Mouse (Mus musculus) liver, embryonic 14.5 days (tissue): ENCODE measurements at regions not wholly inside any gene's neighbourhood (a gene's known extent, or its start where the extent isn't known, plus 50 kb on each side); places are given as distances from the start of the nearest gene placed in this dataset.

Experiments used
- CTCF ChIP-seq: IDR thresholded peaks from 2 replicates; pipeline ENCODE4 v1.5.1; 2016; ENCODE audit warnings: antibody characterized with exemption, low read depth, control low read depth
- EP300 ChIP-seq: IDR thresholded peaks from 2 replicates; pipeline ENCODE4 v1.6.1; 2016; ENCODE audit warnings: antibody characterized with exemption, low read depth

- no peak for TF ChIP-seq CTCF
- TF ChIP-seq EP300 = no peak
These were observed 154.8 kb downstream of the Dhx35 start for GRCm38 (mm10) chr2:158949418-158949817.
